Mouse (Mus musculus) hindbrain, embryonic 14.5 days (tissue): Measurements from ENCODE around the gene Psmc5. TPM values are rescaled to one million over a fixed set of nuclear protein-coding genes. Genes with fewer than 3 reads are reported as not detected.

Source experiments
- ATAC-seq: fragments of 200-750 bp; cut with Nextera tagmentation; 2 replicates; pipeline ENCODE4 v1.8.0; 2017; ENCODE audit warnings: moderate number of reproducible peaks, mild to moderate bottlenecking, moderate TSS enrichment, moderate library complexity; ENCODE audit not compliant: low FRiP score
- DNase-seq: peaks from one replicate; pipeline ENCODE4 v3.0.0-alpha.2; 2015; ENCODE audit warnings: low spot score
- H3K27ac ChIP-seq: fragments of 300-500 bp; sonication (generic); 2 replicates; pipeline ENCODE4 v1.5.1; 2014; ENCODE audit warnings: mild to moderate bottlenecking, moderate library complexity
- H3K27me3 ChIP-seq: fragments of 300-500 bp; sonication (generic); 2 replicates; pipeline ENCODE4 v1.6.1; 2014; ENCODE audit warnings: mild to moderate bottlenecking, low read length, mixed read lengths; ENCODE audit not compliant: control insufficient read depth, insufficient read depth
- H3K36me3 ChIP-seq: fragments of 300-500 bp; sonication (generic); replicated peaks from 2 replicates; pipeline ENCODE4 v1.6.1; 2014; ENCODE audit not compliant: control insufficient read depth, insufficient read depth
- H3K4me1 ChIP-seq: fragments of 300-500 bp; sonication (generic); replicated peaks from 2 replicates; pipeline ENCODE4 v1.6.1; 2014; ENCODE audit warnings: antibody characterized with exemption, low read length, mixed read lengths; ENCODE audit not compliant: control insufficient read depth, insufficient read depth
- H3K4me2 ChIP-seq: fragments of 300-500 bp; sonication (generic); replicated peaks from 2 replicates; pipeline ENCODE4 v1.6.1; 2014; ENCODE audit warnings: mild to moderate bottlenecking, moderate library complexity
- H3K4me3 ChIP-seq: fragments of 300-500 bp; sonication (generic); replicated peaks from 2 replicates; pipeline ENCODE4 v1.5.1; 2014; ENCODE audit warnings: mild to moderate bottlenecking, low read length
- H3K9ac ChIP-seq: fragments of 300-500 bp; sonication (generic); 2 replicates; pipeline ENCODE4 v1.6.1; 2014
- H3K9me3 ChIP-seq: fragments of 300-500 bp; sonication (generic); 2 replicates; pipeline ENCODE4 v1.6.1; 2016; ENCODE audit warnings: low read length; ENCODE audit not compliant: control insufficient read depth
- WGBS: fragments of 180-500 bp; shearing (Covaris S2); extraction: QIAGEN DNeasy Blood & Tissue Kit; methylation state at CpG from one replicate; pipeline ENCODE4 v1.1.7; 2014; 5-methylcytosine and 5-hydroxymethylcytosine counted together
- polyA plus RNA-seq: library from polyadenylated mRNA; unstranded; fragments of >200 nt; fragmentation: Nextera tagmentation; extraction: Ambion mirVana; gene quantifications from 2 replicates; pipeline ENCODE4 v1.2.1, GENCODE M21; 2014

The Psmc5 gene
- polyA plus RNA-seq, 1 experiment from 2014 or later: 287 TPM

DNA sequence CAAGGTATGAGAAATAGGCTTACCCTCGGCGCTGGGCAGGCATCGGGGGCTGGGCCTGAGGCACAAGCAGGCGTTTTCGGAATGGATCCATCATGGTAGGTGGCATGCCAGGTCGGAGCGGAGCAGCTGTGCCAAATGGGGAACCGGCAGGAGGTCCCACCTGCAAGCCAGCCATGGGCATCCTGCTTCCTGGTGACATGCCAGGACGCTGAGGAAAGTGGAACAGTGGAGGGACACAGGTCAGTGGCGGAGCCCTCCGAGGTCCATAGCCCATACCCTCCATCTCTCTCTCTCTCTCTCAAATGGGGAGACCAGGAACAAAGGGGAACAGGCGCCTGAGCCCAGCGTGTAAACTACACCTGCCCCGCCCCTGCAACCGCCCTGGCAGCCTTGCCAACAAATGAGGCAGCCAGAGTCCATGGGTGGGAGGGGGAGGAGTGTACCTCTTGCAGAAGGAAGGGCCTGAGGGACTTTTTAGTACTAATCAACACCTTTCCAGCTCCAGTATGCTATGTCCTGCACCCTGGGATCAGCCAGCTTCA lies 11.4 kb downstream of the Psmc5 start:
- no peaks in the 10 kb centered on the region for H3K27me3 ChIP-seq
- peak overlapping the region; percentile 13 for H3K4me2 ChIP-seq
- H3K27ac ChIP-seq: peak overlapping the region; percentile 71
- peaks cover 29% of the 10 kb centered on the region for H3K4me1 ChIP-seq
- 69% methylated on average over 15 of the region's 15 CpGs for WGBS
- ATAC-seq (no peak), DNase-seq (no peak)
- H3K9ac ChIP-seq: no peak overlapping the region
- no peaks in the 10 kb centered on the region for H3K9me3 ChIP-seq
- H3K4me3 ChIP-seq: no peak overlapping the region
- H3K36me3 ChIP-seq: peaks cover 47% of the 10 kb centered on the region

DNA sequence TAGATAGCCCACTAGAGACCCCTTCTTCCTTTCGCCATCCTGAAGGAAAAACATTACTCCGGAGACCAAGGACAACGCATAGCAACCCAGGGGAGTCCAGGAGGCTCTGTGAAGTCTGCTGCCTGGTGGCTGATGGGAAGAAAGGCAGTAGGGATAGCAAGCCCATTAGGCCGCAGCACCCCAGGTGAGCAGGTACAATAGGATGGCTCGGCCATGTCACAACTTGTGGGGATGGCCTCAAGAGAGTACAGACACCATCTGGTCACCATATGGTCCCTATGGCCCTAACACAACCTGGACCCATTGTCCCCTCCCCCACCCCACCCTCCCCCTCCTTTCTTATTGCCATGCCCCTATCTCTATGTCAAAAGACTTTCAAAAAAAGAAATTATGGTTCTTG lies 11.9 kb downstream of the Psmc5 start:
- Histone ChIP-seq H3K27me3 (no peaks in the 10 kb centered on the region), H3K9me3 (no peaks in the 10 kb centered on the region), H3K9ac (no peak overlapping the region), H3K36me3 (peaks cover 42% of the 10 kb centered on the region), H3K4me3 (no peak overlapping the region), H3K4me2 (peak overlapping the region; percentile 13), H3K4me1 (peaks cover 29% of the 10 kb centered on the region), H3K27ac (peak overlapping the region; percentile 71)
- WGBS: 46% methylated on average over 5 of the region's 5 CpGs
- no peak for DNase-seq
- ATAC-seq: no peak

DNA sequence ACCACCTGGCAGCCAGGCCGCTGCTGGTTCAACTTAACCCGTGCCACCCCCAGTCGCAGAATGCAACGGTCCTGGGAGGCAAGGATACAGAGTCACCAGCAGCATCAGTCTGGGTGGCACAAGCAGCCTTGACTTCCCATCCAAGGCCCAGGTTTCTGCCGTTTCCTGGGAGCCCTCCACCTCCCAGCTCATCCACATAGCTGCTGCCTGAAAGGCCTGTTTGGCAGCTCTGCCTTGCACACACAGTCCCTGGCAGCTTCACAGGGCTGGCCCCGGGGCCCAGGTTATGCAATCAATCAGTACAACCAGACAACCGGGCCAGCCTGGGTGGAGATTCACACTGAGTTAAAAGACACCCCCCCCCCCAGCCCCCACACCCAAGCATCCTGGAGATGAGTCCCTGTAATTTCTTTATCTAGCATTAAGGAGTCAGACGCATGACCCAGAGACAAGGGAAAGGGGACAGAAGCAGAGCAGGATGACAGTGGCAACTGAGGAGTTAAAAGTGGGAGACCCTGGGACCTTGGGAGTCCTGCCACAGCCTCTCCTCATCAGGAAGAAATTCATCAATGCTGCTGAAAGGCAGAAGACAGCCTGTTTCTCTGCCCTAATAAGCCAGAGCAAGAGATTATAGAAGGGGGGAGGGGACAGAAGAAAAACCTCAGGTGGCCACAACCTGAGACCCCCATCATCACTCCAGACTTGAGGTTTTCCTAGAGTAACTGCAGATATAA lies 12.5 kb downstream of the Psmc5 start:
- ATAC-seq (no peak), DNase-seq (no peak)
- H3K4me3 ChIP-seq: no peak overlapping the region
- peaks cover 29% of the 10 kb centered on the region for H3K4me1 ChIP-seq
- H3K4me2 ChIP-seq: peak overlapping the region; percentile 13
- peaks cover 36% of the 10 kb centered on the region for H3K36me3 ChIP-seq
- H3K9ac ChIP-seq: peak overlapping the region; percentile 0; the same call in 1 of the 2 replicates
- no peaks in the 10 kb centered on the region for H3K27me3 ChIP-seq
- no peaks in the 10 kb centered on the region for H3K9me3 ChIP-seq
- peak overlapping the region; percentile 71 for H3K27ac ChIP-seq
- WGBS: 38% methylated on average over 8 of the region's 8 CpGs

DNA sequence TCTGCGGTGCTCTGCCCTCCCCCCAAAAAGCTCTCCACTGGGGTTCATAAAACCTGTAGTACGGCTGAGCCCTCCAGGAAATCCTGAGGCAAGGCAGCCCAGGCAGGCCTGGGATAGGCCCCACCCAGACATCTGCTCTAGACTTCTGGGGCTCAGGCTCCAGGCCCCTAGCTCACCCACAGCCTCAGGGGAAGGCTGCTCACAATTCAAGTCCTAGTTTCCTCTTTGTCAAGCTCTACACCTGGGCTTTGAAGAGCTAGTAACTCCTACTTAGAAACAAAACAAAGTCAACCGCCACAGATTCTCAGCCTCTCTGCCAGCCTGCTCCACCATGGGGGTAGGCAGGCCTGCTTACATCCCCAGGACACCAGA lies 13.1 kb downstream of the Psmc5 start:
- WGBS: 31% methylated on average over 3 of the region's 3 CpGs
- peaks cover 29% of the 10 kb centered on the region for H3K4me1 ChIP-seq
- DNase-seq (no peak), ATAC-seq (no peak)
- H3K27me3 ChIP-seq: no peaks in the 10 kb centered on the region
- H3K9ac ChIP-seq: peak overlapping the region; percentile 0; the same call in 1 of the 2 replicates
- no peaks in the 10 kb centered on the region for H3K9me3 ChIP-seq
- H3K4me3 ChIP-seq: no peak overlapping the region
- H3K27ac ChIP-seq: peak overlapping the region; percentile 71
- H3K36me3 ChIP-seq: peaks cover 31% of the 10 kb centered on the region
- H3K4me2 ChIP-seq: no peak overlapping the region; the same call in 1 of the 2 replicates

DNA sequence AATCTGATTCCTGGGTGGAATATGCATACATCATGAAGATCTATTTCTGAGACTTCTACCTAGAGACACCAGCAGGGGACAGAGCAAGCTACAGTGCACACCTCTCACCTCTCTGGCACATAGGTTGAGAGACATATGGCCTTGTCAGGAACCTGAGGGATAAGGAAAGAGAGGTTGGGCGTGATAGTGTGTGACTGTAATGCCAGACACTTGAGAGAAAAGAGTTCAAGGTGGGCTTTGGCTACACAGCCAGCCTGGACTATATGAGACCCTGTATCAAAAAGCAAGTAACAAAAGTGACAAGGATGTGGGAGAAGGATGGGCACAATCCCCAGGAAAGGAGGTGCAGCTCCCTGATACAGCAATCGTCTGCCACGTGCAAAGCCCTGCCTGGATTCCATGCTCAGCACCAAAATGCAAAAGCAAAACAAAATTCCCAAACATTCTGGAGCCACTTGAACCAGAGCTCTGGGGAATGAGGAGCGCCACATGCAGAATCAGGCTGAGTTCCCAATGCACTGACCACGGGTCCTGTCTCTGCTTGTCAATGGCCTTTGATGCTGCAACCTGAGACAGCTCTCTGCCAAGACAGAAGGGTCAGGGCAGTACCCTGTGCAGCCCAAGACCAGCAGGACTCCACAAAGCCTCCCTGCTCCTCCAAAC lies 15.3 kb downstream of the Psmc5 start:
- Histone ChIP-seq H3K4me1 (peaks cover 29% of the 10 kb centered on the region), H3K4me3 (peak overlapping the region; percentile 87), H3K27ac (peak overlapping the region; percentile 83; the same call in 1 of the 2 replicates)

DNA sequence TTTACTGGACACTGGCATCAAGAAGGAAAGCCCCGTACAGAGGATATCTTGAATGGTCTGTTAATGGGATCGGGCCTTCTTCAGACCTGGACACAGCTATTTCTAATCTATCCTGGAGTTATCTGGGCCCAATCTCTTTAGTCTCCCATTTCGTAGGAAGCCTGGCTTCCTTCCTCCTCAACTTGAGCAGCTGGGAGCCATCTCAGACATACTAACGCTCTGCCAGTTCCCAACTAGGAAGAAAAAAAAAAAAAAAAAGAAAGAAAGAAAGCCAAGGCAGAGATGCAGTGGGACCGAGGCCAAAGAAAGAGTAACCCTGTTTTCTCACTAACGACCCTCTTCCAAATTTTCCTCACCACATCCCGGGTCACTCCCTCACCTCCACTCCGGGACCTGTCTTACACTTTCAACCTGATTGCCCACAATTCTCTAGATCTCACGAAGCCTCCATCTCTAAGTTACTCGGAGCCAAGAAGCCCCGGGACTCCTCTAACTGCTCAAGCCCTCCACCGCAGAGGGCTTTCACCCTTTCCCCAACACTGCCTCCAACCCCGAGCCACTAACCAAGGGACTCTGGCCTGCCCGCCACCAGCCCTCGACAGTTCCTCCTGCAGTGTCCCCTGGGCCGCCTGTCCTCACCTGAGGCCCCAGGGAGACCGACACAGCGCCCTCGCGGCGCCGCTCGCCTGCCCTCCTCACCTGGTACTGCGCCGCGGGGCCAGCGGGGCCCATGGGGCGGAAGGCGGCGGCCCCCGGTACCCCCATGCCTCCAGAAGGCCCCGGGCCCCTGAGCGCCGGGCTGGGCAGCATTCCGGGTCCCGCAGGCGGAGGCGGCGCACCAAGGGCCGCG lies 16.1 kb downstream of the Psmc5 start:
- Histone ChIP-seq H3K4me2 (peak overlapping the region; percentile 80), H3K9me3 (no peaks in the 10 kb centered on the region), H3K4me3 (peak overlapping the region; percentile 87), H3K27me3 (no peaks in the 10 kb centered on the region), H3K9ac (peak overlapping the region; percentile 94), H3K36me3 (peaks cover under 1% of the 10 kb centered on the region; the same call in 1 of the 2 replicates), H3K4me1 (peaks cover 29% of the 10 kb centered on the region), H3K27ac (peak overlapping the region; percentile 83)
- 2% methylated on average over 39 of the region's 41 CpGs for WGBS
- ATAC-seq (peak; percentile 29), DNase-seq (no peak)

More for the DNA sequence above, 15.3 kb downstream of the Psmc5 start:
- Histone ChIP-seq H3K9ac (peak overlapping the region; percentile 94), H3K9me3 (no peaks in the 10 kb centered on the region), H3K36me3 (peaks cover 8% of the 10 kb centered on the region), H3K4me2 (peak overlapping the region; percentile 80), H3K27me3 (no peaks in the 10 kb centered on the region)
- no peak for DNase-seq
- 48% methylated on average over 5 of the region's 5 CpGs for WGBS
- ATAC-seq: no peak

DNA sequence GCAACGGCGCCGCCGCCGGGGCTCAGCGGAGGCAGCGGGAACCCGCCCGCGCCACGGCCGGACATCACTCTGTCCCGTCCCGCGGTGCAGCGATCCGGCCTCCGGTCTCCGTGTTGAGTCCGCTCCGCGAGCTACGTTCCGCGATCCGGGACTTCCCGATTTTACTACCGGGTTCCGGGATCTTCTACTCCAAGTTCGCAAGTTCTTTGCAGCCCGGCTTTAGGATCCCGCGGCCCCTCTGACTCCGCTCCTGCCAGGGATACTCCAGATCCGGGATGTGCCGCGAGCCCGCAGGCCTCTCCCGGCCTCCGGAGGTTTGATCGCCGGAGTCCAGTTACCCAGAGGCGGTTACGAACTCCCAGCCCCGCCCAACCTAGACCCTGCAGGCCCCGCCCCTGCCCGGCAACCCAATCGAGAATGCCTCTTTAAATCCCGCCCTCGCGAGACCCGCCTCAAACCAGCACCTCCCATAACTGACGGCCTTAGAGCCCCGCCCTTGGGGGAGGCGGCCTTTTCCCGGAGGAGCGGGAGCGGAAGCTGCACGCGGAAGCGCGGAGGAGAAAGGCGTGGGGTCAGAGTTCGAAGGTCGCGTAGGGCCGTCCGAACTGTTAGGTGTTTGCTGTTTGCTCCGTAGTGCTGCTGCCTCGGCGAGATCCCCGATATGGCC lies 16.8 kb downstream of the Psmc5 start, which contains the start of gene Smarcd2:
Gene Smarcd2 (minus strand): TSS at position 329 of the 667 bp plus-strand sequence.
- peak within 1 kb of the TSS; percentile 80 for H3K4me2 ChIP-seq
- DNase-seq (peak; percentile 96), ATAC-seq (peak; percentile 93)
- H3K4me3 ChIP-seq: peak within 1 kb of the TSS; percentile 87
- no peaks in the 10 kb centered on the region for H3K9me3 ChIP-seq
- peak within 1 kb of the TSS; percentile 94 for H3K9ac ChIP-seq
- WGBS: 0% methylated on average over 67 of the region's 72 CpGs
- H3K4me1 ChIP-seq: peaks cover 25% of the 10 kb centered on the region
- H3K36me3 ChIP-seq: no peaks in the 10 kb centered on the region
- H3K27ac ChIP-seq: peak within 1 kb of the TSS; percentile 83
- H3K27me3 ChIP-seq: no peaks in the 10 kb centered on the region

DNA sequence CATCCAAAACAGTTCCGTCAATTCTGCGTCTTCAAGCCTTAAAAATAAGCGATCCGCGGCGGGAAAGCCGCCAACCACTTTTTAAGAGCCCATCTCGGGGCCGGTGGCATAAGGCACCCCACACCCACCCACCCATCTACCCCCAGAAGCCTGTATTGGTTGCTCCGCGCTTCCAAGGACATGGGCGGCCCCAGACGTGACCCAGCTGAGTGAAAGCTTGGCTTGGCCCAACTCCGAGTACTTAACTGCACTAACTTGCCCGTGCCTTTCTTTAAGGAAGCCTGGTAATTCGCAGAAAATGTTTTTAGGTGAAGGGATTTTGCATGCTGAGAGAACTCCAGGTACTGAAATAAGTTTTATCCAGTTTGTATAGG lies 17.3 kb downstream of the Psmc5 start:
- 19% methylated on average over 16 of the region's 16 CpGs for WGBS
- H3K27me3 ChIP-seq: no peaks in the 10 kb centered on the region
- H3K9me3 ChIP-seq: no peaks in the 10 kb centered on the region
- ATAC-seq (peak; percentile 12; the same call in 1 of the 2 replicates), DNase-seq (no peak)
- peak overlapping the region; percentile 52 for H3K9ac ChIP-seq
- H3K4me3 ChIP-seq: peak overlapping the region; percentile 87
- peaks cover 20% of the 10 kb centered on the region for H3K4me1 ChIP-seq
- peak overlapping the region; percentile 80 for H3K4me2 ChIP-seq
- no peaks in the 10 kb centered on the region for H3K36me3 ChIP-seq
- peak overlapping the region; percentile 66 for H3K27ac ChIP-seq
